Mouse (Mus musculus): ENCODE measurements around the gene Ccdc189.
"Not testable (repeated sequence)": the region's sequence is repeated elsewhere in the genome, so short reads cannot be mapped to it uniquely, and the experiment has no call there.

Gene Ccdc189

DNA sequence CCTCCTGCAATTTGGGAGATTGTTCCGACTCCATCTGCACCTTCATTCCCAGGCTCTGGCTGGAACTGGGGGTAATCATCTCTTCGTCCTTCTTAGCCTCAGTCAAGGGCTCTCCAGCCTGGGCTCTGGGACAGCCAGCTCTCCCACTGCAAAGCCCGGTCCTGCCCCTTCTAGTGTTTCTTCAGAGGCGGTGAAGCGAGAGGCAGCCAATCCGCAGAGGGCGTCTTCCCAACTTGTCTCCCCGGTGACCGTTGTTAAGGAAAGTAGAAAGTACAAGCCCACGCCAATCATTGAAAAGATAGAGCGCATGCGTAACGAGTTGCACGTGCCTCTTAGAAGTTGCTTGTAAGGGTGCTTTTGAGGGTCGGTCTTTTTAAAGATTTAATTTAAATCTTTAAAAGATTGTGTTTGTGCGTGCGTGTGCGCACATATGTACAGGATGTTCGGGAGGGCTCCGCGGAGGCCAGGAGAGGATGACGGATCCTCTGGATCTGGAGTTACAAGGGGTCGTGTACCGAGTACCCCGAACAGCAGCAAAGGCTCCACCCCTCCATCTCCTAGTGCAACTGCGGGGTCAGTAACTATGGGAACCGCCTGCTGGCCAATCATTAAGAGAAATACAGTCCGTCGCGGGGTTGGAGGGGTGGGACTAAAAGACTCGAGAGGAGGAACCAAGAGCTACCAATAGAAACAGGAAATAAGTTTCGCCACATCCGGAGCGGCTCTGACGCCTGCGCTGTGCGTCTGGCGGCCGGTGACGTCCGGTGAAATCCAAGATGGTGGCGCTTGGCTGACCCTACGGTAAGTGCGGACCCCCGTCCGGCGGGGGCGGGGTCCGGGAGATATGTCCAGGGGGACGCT is at the start of gene Ccdc189, which contains the start of gene Rnf40:
TSS of gene Ccdc189 (minus strand) at position 585 of the 861 bp plus-strand sequence.
TSS of gene Rnf40 (plus strand) at position 757 of the 861 bp plus-strand sequence.
- peak; percentile 98 for DNase-seq (ENCODE audit: low spot score)

DNA sequence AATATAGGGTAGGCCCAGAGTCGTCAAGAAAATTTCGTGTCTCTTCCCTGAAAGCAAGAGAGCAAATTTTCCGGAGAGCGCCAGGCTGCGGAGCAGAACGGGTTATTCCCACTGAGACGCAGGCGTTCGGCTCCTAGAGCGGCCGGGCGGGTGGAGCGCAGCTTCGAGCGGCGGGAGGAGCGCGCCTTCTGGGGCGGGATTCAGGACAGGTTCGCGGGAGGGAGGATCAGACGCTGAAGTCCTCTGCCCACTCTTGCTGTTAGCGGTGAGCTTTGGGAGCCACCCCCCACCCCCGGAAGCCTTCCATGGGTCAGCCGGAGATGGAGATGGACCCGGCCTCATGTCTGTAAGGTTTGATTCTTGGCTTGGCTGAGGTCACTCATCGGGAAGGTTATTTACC is 48.6 kb upstream of the Ccdc189 start:
- DNase-seq (ENCODE audit: low spot score) = peak; percentile 82

DNA sequence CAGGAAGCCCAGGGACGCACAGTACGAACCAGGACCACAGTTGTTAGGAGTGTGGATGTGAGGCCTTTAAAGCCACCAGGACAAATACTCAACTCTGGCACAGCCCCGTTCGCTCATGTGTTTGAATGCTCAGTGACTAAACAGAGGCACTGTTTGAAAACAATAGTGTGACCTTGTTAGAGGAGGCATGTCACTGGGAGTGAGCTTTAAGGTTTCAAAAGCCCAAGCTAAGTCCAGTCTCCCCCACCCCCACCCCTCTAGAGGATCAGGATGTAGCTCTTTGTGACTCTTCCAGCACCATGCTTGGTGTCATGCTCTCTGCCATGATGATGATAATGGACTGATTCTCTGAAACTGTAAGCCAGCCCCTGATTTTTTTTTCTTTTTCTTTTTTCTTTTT is 43.0 kb upstream of the Ccdc189 start:
- no peak for DNase-seq (ENCODE audit: low spot score)

DNA sequence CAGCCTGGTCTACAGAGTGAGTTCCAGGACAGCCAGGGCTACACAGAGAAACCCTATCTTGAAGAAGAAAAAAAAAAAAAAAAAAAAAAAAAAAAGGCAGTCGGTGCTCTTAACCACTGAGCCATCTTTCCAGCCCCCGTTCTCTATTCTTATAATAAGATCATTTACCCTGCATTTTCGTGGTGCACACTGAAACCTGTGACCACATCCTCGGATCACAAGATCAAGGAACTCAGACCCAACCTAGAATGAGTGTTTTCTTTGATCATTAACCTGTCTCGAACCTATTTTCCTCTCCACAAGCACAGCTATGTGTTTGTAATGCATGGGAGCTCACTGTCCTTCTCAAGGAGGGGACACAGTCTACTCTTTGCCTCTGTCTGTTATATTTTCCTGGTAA is 40.3 kb upstream of the Ccdc189 start:
- DNase-seq (ENCODE audit: low spot score) = no peak

DNA sequence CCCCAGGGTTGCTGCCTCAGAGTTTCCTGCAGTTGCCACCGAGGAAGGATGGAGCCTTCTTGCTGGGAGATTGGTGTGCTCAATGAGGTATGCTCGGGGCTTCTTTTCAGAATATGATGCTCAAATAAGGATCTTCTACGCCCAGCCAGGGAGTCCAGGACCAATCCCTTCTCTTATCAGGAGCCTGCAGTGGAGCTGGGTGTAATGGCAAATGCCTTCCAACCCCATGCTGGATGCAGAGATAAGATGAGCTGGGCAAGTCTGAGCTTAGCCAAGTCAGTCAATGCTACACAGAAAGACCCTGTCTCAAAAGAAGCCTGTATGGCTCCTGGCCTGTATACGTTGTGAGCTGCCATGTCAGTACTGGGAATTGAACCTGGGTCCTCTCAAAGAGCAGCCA is 38.1 kb upstream of the Ccdc189 start:
- DNase-seq (ENCODE audit: low spot score) = no peak

DNA sequence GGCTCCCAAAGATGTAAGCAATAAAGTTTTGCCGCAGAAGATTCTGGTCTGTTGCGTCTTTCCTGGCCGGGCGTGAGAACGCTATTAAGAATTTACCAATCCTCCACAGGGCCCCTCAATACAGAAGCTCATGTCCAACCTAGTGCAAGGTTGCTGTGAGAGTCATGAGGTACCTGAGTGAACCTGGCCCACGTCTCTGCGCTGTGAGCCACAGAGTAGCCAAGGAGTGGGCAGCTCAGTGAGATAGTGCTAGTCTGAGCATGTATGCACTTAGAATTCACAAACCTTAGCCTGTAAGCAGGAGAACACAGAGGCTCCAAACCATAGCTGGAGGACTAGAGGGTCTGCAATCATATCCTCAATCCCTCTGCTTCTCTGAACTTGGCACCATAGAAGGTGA is 37.6 kb upstream of the Ccdc189 start:
- no peak for DNase-seq (ENCODE audit: low spot score)

DNA sequence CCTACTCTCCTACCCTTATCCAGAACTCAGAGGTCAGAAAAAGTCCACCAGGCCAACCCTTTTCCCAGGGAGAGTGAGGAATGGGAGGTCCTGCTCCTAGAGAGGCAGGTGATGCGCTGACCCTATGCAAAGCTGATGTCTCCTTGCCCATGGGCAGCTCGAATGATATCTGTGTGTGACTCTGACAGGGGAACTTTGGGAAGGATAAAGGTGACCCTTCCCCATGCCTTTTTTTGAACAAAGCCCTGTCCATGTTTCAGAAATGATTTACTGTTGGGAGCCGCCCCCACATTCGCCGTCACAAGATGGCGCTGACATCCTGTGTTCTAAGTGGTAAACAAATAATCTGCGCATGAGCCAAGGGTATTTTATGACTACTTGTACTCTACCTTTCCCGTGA is 30.0 kb upstream of the Ccdc189 start:
- DNase-seq (ENCODE audit: low spot score) = not testable (repeated sequence)

DNA sequence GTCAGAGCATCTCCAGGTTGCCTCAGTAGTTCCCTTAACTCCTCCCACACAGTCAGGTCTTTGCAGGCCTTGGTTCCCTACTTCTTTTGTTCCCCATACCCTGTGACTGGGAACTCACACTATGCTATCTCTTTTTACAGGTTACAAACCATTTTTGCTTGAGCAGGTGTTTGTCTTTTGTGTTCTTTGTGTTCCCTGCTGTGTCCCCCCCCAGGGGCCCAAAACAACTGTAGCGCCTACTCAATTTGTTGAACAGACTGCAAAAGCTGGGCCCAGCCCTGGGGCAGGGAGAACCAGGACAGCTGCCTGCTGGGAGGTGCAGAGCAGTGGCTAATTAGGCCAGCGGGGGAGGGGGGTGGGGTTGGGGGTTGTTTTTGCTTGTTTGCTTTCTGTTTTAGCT is 29.6 kb upstream of the Ccdc189 start:
- DNase-seq (ENCODE audit: low spot score) = peak; percentile 22

DNA sequence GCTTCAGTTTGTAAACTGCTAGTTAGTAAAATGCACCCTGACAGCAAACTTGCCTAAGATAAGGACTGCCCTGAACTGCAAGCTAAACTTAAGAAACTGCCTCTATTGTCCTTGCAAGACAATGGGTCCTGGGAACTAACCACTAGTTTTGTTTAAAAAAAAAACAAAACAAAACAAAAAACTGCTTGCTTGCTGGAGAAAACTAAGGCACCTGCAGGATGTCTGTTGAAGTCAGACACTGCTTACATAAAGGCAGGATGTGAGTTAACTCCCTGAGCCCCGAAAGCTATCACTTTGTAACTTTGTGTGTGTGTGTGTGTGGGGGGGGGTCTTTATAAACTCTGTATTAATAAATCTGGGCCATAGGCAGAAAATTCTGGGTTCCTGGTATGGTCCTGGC is 28.5 kb upstream of the Ccdc189 start:
- DNase-seq (ENCODE audit: low spot score) = no peak

DNA sequence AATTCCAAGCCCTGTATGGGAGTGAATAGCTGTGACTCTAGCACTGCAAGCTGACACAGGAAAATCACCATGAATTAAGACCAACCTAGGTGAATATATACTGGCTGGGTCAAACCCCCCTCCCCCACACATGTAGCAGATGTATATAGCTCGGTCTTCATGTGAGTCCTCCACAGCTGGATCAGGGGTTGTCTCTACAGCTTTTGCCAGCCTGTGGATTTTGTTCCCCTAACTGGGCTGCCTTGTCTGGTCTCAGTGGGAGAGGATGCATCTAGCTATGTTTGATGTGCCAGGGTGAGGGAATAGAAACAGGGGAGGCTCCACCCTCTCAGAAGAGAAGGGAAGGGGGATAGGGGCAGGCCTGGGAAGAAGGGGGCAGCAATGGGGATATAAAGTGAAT is 27.9 kb upstream of the Ccdc189 start:
- DNase-seq (ENCODE audit: low spot score) = no peak

DNA sequence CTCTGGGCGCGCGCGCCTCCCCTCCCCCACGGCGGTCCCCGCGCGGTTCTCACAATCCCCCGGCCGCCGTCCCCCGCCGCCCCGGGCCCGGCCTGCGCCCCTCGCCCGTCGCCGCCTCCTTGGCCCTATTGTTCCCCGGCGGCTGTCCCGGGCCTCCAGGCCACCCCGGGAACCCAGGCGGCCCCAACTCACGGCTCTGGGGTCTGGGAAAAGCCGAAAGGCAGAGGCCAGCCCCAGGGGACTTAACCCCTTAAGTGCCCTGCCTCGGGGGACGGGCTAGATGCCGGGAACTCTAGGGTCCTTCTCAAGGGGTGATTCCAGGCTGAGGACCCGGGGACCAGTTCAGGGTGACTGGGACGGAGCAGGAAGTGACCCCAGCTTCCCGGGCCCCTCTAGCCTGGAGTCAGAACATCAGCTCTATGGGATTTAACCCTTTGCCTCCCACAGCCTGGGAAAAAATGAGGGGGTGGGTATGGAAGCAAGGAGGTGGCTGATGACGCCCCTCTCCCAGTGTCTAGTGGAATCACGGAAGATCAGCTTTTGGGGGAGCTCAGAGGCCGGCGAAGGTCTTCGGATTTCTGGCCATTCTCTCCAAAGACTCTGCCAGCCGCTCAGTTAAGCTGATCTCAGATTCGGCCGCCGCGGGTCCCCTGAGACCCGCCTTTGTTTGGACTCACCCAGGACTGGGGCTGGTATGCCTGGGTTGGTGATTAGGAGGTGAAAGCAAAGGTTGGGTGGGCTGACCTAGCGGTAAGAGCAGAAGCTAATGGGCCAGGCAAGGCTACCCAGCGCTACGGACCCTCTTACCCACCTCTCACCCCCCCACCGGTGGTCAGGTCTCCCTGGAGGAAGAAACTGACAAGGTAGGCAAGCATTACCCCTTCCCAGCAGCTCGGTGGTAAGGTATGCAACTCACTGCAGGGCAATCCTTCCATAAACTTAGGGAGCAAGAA is 26.8 kb upstream of the Ccdc189 start, which contains the start of gene Zfp629:
TSS of gene Zfp629 (minus strand) at position 907 of the 953 bp plus-strand sequence.
- DNase-seq (ENCODE audit: low spot score) = peak; percentile 92

DNA sequence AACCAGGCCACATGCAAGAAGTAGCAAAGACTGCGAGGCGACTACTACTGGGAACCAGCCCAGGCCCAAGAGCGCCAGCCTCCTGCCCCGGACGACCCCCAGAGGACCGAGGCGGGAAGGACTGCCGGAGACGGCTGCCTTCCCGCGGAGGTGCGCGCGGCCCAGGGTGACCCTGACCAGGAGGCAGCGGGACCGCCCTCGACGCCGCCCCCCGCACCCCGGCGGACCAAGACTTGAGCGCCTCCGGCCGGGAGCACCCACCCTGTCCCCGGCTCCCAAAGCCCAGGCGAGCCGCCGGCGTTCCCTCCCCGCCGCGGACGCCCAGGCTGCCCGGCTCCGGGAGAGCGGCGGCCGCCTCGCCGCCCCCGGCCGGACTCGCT is 26.1 kb upstream of the Ccdc189 start:
- DNase-seq (ENCODE audit: low spot score) = peak; percentile 56

DNA sequence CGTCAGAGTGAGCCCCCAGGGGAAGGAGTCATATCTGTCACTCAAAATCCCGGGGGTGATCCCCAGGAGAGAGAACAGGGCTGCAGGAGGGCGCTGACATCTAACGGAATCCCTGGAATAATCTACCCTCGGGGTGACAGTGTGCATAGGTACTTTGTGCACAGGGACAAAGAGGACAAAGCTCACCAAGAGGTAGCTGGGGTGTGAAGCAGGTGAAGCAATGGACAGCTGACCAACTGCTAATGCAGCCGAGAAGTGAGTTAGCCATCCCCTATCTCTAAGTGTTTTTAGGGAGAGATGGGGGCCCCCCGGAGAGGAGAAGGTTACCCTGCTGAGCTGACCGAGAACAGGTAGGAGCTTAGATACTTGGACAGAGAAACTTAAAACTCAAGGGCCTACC is 25.7 kb upstream of the Ccdc189 start:
- no peak for DNase-seq (ENCODE audit: low spot score)

DNA sequence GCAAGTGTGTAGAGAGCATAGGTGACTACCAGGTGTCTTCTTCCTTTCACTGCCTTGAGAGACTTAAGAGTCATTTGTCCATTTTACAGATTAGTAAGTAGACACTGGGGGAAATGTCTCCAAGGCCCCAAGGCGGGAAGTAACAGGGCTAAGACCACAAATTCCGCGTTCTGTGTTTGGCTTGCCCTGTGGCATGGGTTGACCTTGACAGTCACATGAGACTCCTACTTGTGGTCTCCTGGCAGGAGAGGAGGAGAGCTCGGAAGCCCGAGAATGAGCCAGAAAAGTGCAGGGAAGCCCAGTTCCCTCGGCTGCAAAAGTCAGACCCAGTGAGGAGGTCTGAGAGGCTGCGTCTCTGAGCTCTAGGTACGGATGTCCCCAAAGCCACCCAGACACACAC is 25.1 kb upstream of the Ccdc189 start:
- DNase-seq (ENCODE audit: low spot score) = no peak

DNA sequence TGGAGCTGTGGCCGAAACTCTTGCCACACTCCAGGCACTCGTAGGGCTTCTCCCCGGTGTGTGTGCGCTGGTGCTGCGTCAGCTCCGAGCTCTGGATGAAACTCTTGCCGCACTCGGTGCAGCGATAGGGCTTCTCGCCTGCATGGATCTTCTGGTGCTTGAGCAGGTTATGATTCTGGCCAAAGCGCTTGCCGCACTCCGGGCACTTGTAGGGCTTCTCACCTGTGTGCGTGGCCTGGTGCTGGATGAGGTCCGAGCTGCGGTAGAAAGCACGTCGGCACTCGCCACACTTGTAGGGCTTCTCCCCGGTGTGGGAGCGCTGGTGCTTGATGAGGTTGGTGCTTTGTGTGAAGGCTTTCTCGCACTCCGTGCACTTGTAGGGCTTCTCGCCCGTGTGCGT is 23.2 kb upstream of the Ccdc189 start:
- no peak for DNase-seq (ENCODE audit: low spot score)

DNA sequence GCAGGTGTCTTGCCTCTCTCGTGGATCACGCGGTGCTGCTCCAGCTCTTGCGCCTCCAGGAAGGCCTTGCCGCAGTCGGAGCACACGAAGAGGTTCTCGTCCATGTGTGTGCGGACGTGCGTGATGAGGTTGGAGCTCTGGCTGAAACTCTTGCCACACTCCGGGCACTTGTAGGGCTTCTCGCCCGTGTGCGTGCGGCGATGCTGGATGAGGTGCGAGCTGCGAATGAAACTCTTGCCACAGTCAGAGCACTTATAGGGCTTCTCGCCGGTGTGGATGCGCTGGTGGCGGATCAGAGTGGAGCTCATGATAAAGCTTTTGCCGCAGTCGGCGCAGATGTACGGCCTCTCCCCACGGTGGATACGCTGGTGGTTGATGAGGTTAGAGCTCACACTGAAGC is 22.6 kb upstream of the Ccdc189 start:
- no peak for DNase-seq (ENCODE audit: low spot score)

DNA sequence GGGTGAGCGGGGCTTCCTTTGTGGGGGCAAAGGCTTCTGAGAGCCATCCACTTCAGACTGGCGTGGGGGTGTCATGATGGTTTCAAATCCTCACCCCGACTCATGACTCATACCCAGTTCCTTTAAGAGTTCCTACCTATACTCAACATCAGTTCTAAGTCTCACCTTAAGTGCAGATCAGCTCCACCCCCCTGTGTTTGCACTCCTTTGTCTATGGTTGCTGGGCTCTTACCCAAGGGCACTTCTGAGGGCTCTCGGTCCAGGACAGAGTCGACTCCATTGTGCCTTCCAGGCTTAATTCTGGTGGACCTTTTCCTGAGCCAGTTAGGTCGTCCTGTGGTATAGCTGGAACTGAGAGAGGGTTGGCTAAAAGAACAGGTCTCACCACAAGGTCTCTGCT is 18.8 kb upstream of the Ccdc189 start:
- DNase-seq (ENCODE audit: low spot score) = no peak

DNA sequence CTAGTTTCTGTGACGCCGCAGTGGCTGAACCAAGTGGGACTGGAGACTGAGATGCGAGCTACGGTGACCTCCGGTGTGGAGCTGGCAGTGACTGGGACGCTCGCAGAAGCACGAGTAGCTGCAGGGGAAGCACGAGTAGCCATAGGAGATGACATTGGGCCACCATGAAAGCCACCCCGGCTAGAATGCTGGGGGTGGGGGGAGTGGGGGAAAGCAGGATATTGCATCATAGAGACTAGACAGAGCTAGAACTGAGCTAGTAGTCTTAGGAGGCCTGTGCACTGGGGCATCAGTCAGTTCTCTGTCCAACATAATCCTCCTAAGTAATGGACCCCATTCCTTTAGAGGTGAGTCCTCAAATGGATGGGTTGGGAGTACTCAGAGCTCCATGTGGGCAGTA is 15.9 kb upstream of the Ccdc189 start:
- DNase-seq (ENCODE audit: low spot score) = no peak

DNA sequence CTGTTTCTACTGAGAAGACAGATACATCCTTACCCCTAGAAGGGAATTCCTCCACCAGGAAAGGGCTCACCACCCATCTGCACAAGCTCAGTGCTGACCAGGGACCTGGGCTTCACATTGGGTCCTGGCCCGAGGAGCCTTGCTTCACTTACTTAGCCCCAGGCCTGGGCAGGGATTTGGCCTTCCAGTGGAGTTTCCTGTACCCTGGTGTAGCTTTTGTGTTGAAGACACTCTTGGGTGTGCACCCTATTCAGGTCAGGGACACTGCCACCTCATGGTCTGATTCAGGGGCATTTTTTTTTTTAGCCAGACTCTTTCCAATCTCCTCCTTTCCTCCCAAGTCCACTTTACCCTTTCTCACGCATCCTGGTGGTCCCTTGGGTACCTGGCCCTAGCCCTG is 14.5 kb upstream of the Ccdc189 start:
- no peak for DNase-seq (ENCODE audit: low spot score)

DNA sequence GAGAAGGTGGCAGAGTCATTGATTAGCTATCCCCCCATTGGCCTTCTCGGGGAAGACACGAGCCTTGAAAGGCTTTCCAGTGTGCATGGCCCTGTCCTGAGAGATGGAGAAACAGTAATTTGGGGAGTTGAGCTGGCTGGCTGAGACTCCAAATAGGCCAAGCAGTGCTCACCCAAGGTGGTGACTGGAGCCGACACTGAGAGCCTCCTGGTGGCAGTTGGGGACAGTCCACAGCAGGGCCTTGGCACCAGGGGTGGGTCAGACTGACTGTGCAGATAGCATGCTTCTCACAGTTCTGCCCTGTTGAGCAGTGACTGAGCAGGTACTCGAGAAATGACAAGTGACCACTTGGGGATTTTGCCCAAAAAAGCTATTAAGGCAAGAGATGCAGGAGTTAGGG is 13.3 kb upstream of the Ccdc189 start:
- no peak for DNase-seq (ENCODE audit: low spot score)

DNA sequence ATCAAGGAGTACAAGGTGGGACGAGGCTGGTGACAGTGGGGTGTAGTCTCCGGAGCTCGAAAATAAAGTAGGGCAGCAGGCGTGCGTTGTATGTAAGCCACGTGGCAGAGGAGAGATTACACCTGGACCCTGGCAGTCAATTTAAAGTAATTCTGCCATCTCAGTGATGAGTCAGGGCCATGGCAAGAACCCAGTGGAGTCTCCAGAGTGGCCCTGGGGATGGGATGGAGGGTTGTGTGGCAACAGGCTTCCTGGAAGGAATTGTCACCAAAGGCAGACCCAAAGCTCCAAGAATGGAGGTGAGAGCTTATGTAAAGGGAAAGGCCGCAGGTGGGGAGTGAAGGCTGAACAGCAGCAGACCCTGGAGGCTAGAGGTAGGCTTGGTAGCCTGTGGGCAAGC is 12.2 kb upstream of the Ccdc189 start:
- DNase-seq (ENCODE audit: low spot score) = no peak

DNA sequence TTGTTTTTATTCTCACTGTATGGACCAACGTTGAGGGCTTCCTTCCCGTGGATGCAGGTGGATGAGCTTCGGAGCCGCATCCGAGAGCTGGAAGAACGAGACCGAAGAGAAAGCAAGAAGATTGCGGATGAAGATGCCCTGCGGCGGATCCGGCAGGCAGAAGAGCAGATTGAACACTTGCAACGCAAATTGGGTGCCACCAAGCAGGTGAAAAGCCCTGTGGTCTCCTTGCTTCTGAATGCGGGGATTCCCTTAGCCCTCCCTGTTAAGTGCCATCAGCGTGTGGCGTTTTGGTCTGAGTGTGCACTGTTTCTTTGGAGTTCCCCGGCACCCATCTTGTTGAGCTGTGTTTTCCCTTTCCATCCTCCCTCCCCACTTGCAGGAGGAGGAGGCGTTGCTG is 8.4 kb upstream of the Ccdc189 start:
- no peak for DNase-seq (ENCODE audit: low spot score)

DNA sequence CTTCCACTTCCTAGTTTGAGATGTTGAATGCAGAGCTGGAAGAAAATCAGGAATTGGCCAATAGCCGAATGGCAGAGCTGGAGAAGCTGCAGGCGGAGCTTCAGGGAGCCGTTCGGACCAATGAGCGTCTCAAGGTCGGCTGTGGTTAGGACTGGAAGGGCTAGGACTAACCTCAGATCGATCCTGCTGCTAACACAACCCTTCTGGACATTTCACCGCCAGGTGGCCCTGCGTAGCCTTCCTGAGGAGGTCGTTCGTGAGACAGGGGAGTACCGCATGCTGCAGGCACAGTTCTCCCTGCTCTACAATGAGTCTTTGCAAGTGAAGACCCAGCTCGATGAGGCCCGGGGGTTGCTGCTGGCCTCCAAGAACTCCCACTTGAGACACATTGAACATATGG is 4.2 kb upstream of the Ccdc189 start:
- no peak for DNase-seq (ENCODE audit: low spot score)

Measured in retina, embryonic 14.5 days (tissue).